Mouse (Mus musculus) heart, embryonic 14.5 days (tissue): ENCODE data around the gene Gm10282. TPM values are rescaled to one million over a fixed set of nuclear protein-coding genes. Genes with fewer than 3 reads are reported as not detected.
A peak's percentile ranks its signal among the peaks of the same experiment; 100 is the strongest.

Source experiments
- ATAC-seq: fragments of 200-750 bp; cut with Nextera tagmentation; 2 replicates; pipeline ENCODE4 v1.8.0; 2017; ENCODE audit warnings: low read depth, moderate TSS enrichment; ENCODE audit not compliant: insufficient number of reproducible peaks, insufficient read depth, low FRiP score
- H3K27ac ChIP-seq, 2 experiments: fragments of 200-500 bp in 1 of 2; fragments of 300-500 bp in 1 of 2; sonication (generic) in 1 of 2; replicated peaks in 1 of 2; 2 replicates each; pipeline ENCODE4 v1.5.1; 2012 to 2014; ENCODE audit warnings: low read depth in 2 of 2, low read length in 2 of 2, control low read depth in 1 of 2, mild to moderate bottlenecking in 1 of 2, mixed read lengths in 1 of 2; ENCODE audit not compliant: control insufficient read depth in 1 of 2, insufficient read depth in 1 of 2
- H3K27me3 ChIP-seq: fragments of 300-500 bp; sonication (generic); 2 replicates; pipeline ENCODE4 v1.6.1; 2014; ENCODE audit warnings: mild to moderate bottlenecking, low read length, control low read depth; ENCODE audit not compliant: control insufficient read depth, insufficient read depth
- H3K36me3 ChIP-seq: fragments of 300-500 bp; sonication (generic); 2 replicates; pipeline ENCODE4 v1.6.1; 2014; ENCODE audit warnings: mild to moderate bottlenecking, control low read depth, low read length, mixed read lengths; ENCODE audit not compliant: control insufficient read depth, insufficient read depth
- H3K4me1 ChIP-seq, 2 experiments: fragments of 200-500 bp in 1 of 2; fragments of 300-500 bp in 1 of 2; sonication (generic) in 1 of 2; 2 replicates each; pipeline ENCODE4 v1.6.1; 2012 to 2014; ENCODE audit warnings: low read length in 2 of 2, control low read depth in 1 of 2, mixed read lengths in 1 of 2; ENCODE audit not compliant: control insufficient read depth in 2 of 2, insufficient read depth in 2 of 2
- H3K4me2 ChIP-seq: fragments of 300-500 bp; sonication (generic); 2 replicates; pipeline ENCODE4 v1.6.1; 2014; ENCODE audit warnings: mild to moderate bottlenecking, low read length
- H3K4me3 ChIP-seq, 2 experiments: fragments of 200-500 bp in 1 of 2; fragments of 300-500 bp in 1 of 2; sonication (generic) in 1 of 2; 2 replicates each; pipeline ENCODE4 v1.5.1; 2012 to 2014; ENCODE audit warnings: low read length in 2 of 2, mild to moderate bottlenecking in 2 of 2, control low read depth in 1 of 2, low read depth in 1 of 2, moderate library complexity in 1 of 2; ENCODE audit not compliant: control insufficient read depth in 1 of 2, insufficient read depth in 1 of 2
- H3K9ac ChIP-seq: fragments of 300-500 bp; sonication (generic); 2 replicates; pipeline ENCODE4 v1.6.1; 2014; ENCODE audit warnings: mild to moderate bottlenecking, low read length
- H3K9me3 ChIP-seq: fragments of 300-500 bp; sonication (generic); 2 replicates; pipeline ENCODE4 v1.6.1; 2016; ENCODE audit warnings: low read length, control low read depth; ENCODE audit not compliant: control insufficient read depth
- WGBS: fragments of 180-500 bp; shearing (Covaris S2); extraction: QIAGEN DNeasy Blood & Tissue Kit; methylation state at CpG from one replicate; pipeline ENCODE4 v1.1.7; 2014; 5-methylcytosine and 5-hydroxymethylcytosine counted together
- polyA plus RNA-seq: library from polyadenylated mRNA; unstranded; fragments of >200 nt; fragmentation: Nextera tagmentation; extraction: Ambion mirVana; gene quantifications from 2 replicates; pipeline ENCODE4 v1.2.1, GENCODE M21; 2014

Gm10282 gene
- polyA plus RNA-seq, 1 experiment from 2014 or later: 18.1 TPM

- peak; percentile 1; the same call in 1 of the 2 replicates for ATAC-seq
- Histone ChIP-seq H3K9me3 (no peaks in the 10 kb centered on the region), H3K36me3 (no peaks in the 10 kb centered on the region), H3K27ac (peak overlapping the region; percentile 94 to 96), H3K4me3 (no peak overlapping the region), H3K27me3 (no peaks in the 10 kb centered on the region), H3K9ac (peak overlapping the region; percentile 56), H3K4me2 (peak overlapping the region; percentile 34), H3K4me1 (peaks cover 17 to 23% of the 10 kb centered on the region in 2 experiments)
- WGBS: 41% methylated on average over 3 of the region's 3 CpGs
Observed at GRCm38 (mm10) chr8:72295125-72295524, 9.9 kb downstream of the Gm10282 start.

DNA sequence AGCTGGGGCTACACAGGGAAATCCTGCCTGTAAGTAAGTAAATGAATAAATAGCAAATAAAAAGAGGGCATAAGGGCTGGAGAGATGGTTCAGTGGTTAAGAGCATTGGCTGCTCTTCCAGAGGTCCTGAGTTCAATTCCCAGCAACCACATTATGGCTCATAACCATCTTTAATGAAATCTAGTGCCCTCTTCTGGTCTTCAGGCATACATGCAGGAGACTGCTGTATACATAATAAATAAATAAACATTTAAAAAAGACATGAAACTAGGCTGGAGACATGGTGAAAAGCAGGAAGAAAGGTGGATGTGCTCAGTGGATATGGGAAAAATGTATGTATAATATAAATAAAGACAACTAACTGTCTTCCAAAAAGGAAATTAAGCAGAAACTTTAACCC, 11.8 kb downstream of the Gm10282 start:
- Histone ChIP-seq H3K9me3 (no peaks in the 10 kb centered on the region), H3K27me3 (no peaks in the 10 kb centered on the region), H3K4me1 (peaks cover 17 to 23% of the 10 kb centered on the region in 2 experiments), H3K4me2 (no peak overlapping the region), H3K36me3 (no peaks in the 10 kb centered on the region), H3K4me3 (no peak overlapping the region), H3K27ac (no peak overlapping the region), H3K9ac (no peak overlapping the region)
- ATAC-seq: no peak

DNA sequence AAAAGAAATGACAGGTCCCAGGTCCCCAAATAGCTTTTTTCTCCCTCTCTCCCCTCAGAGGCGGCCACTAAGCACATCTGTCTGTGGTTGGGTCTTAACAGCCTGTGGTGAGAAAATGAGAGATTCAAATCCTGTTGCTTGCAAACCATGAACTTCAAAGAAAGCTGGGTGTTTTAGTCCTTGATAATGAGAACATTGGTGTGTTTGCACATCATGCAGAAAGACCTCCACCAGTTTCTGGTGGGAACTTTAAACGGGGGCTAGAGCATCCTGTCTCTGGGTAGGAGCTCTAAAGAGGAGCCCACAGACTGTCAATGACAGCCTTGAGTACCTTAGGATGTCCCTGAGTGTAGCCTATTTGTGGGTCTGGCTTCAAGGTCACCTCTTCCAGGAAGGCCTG, 14.0 kb downstream of the Gm10282 start:
- ATAC-seq: no peak
- Histone ChIP-seq H3K4me3 (no peak overlapping the region), H3K9ac (no peak overlapping the region), H3K36me3 (no peaks in the 10 kb centered on the region), H3K4me1 (peaks cover 14 to 17% of the 10 kb centered on the region in 2 experiments), H3K9me3 (no peaks in the 10 kb centered on the region), H3K27me3 (no peaks in the 10 kb centered on the region), H3K4me2 (no peak overlapping the region), H3K27ac (no peak overlapping the region)
- 51% methylated on average over 2 of the region's 2 CpGs for WGBS

DNA sequence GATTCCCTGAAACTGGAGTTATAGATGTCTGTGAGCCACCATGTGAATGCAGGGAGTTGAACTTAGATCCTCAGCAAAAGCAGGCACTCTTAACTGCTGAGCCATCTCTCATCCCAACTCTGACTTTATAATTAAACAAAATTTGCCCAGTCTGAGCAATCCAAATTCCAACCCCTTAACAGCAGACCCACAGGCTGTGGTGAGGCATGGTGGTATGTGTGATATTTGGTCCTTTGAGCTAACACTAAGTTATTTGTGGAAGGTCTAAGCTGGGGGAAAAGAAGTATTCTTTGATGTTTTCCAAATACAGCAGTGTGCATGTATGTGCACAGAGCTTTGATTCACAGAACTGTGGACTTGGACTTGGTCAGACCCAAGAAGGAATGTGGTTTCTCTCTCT, 16.0 kb downstream of the Gm10282 start:
- Histone ChIP-seq H3K36me3 (no peaks in the 10 kb centered on the region), H3K27me3 (no peaks in the 10 kb centered on the region), H3K4me2 (no peak overlapping the region), H3K9me3 (no peaks in the 10 kb centered on the region), H3K27ac (no peak overlapping the region), H3K9ac (no peak overlapping the region), H3K4me3 (no peak overlapping the region), H3K4me1 (no peaks in the 10 kb centered on the region; a peak in 1 of 4 replicates)
- ATAC-seq: no peak

DNA sequence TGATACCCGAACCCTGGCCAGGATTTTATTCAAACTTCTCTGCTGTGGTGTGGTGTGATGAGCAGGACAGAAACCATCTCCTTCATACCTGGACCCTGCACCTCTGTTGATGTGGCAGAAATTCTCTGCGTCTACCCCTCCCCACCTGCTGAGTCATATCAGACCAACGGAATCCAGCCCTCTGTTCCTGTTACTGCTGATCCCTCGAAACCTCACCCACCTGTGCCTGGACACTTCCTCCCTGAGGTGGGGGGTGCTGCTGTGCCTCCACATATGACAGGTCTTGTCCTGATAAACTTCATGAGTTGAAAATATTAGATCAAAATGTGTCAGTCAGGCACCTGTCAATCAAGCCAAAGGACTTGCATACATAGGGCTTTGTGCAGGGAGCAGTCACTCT, 19.8 kb downstream of the Gm10282 start:
- H3K9me3 ChIP-seq: no peaks in the 10 kb centered on the region
- no peak overlapping the region for H3K9ac ChIP-seq
- H3K4me3 ChIP-seq: no peak overlapping the region
- ATAC-seq: no peak
- no peaks in the 10 kb centered on the region for H3K27me3 ChIP-seq
- WGBS: 55% methylated on average over 4 of the region's 4 CpGs
- H3K36me3 ChIP-seq: no peaks in the 10 kb centered on the region
- no peak overlapping the region for H3K27ac ChIP-seq
- no peak overlapping the region for H3K4me2 ChIP-seq
- H3K4me1 ChIP-seq: peaks cover 4 to 5% of the 10 kb centered on the region in 2 experiments; a peak in 2 of 4 replicates

- Histone ChIP-seq H3K36me3 (no peaks in the 10 kb centered on the region), H3K27ac (peak overlapping the region; percentile 6 to 67), H3K4me3 (no peak overlapping the region), H3K4me2 (no peak overlapping the region), H3K27me3 (no peaks in the 10 kb centered on the region), H3K9me3 (no peaks in the 10 kb centered on the region), H3K4me1 (peaks cover 4 to 8% of the 10 kb centered on the region in 2 experiments; a peak in 2 of 4 replicates), H3K9ac (no peak overlapping the region)
- WGBS: 19% methylated on average over 3 of the region's 3 CpGs
- peak; percentile 68; the same call in 1 of the 2 replicates for ATAC-seq
Observed at GRCm38 (mm10) chr8:72281634-72282033, 23.4 kb downstream of the Gm10282 start.

DNA sequence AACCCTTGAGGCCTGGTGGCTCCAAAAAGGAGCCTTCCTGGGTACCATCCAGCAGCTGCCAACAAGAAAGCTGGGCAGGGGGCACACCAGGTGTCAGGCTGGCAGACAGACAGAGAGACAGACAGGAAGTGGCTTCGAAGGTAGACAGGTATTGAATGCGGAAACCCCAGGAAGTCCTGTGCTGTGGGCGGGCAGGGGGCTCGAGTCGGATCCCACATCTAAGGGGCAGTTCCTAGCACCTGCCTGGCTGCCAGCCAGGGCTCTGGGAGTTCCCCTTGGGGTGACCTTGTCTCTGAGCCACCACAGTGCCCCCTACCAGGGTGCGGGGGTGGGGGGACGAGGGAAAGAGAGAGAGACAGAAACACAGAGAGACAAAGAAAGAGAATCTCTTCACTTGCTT, 25.9 kb downstream of the Gm10282 start:
- Histone ChIP-seq H3K4me1 (peaks cover 4 to 8% of the 10 kb centered on the region in 2 experiments; a peak in 2 of 4 replicates), H3K9me3 (no peaks in the 10 kb centered on the region), H3K36me3 (no peaks in the 10 kb centered on the region), H3K27me3 (no peaks in the 10 kb centered on the region), H3K4me3 (no peak overlapping the region), H3K9ac (no peak overlapping the region), H3K4me2 (no peak overlapping the region), H3K27ac (no peak overlapping the region)
- WGBS: 63% methylated on average over 7 of the region's 7 CpGs
- ATAC-seq: no peak

GRCm38 (mm10) chr8:72277244-72277643, 27.8 kb downstream of the Gm10282 start:
- Histone ChIP-seq H3K4me3 (no peak overlapping the region), H3K27me3 (no peaks in the 10 kb centered on the region), H3K9me3 (no peaks in the 10 kb centered on the region), H3K27ac (no peak overlapping the region), H3K9ac (no peak overlapping the region), H3K4me2 (no peak overlapping the region), H3K36me3 (no peaks in the 10 kb centered on the region), H3K4me1 (peaks cover 4 to 8% of the 10 kb centered on the region in 2 experiments; a peak in 2 of 4 replicates)
- WGBS: 43% methylated on average over 3 of the region's 3 CpGs
- ATAC-seq: no peak
